Mouse (Mus musculus) CH12.LX (cell line): ENCODE results near the gene Slc26a1. TPM values are rescaled to one million over a fixed set of nuclear protein-coding genes. Genes with fewer than 3 reads are reported as not detected.

ENCODE experiments used
- DNase-seq: peaks from one replicate; pipeline ENCODE4 v3.0.0-alpha.2; 2013; ENCODE audit errors: extremely low read depth
- H3K27ac ChIP-seq: 2 replicates; pipeline ENCODE4 v1.5.1; 2012; ENCODE audit warnings: low read depth, mild to moderate bottlenecking, control low read depth, moderate library complexity; ENCODE audit not compliant: insufficient read depth
- H3K27me3 ChIP-seq: replicated peaks from 2 replicates; pipeline ENCODE3; 2012; ENCODE audit warnings: inconsistent platforms
- H3K36me3 ChIP-seq, 2 experiments: replicated peaks in 1 of 2; 2 replicates each; pipeline versions ENCODE3 to v1.6.1; 2012; ENCODE audit warnings: inconsistent platforms in 1 of 2, low read length in 1 of 2, mild to moderate bottlenecking in 1 of 2, mixed read lengths in 1 of 2, moderate library complexity in 1 of 2; ENCODE audit not compliant: control insufficient read depth in 1 of 2, insufficient read depth in 1 of 2
- H3K4me1 ChIP-seq, 2 experiments: 2 replicates each; pipeline ENCODE4 v1.6.1; 2012; ENCODE audit warnings: inconsistent platforms in 1 of 2, moderate library complexity in 1 of 2; ENCODE audit not compliant: insufficient read depth in 2 of 2, control insufficient read depth in 1 of 2
- H3K4me2 ChIP-seq: 2 replicates; pipeline ENCODE4 v1.6.1; 2012; ENCODE audit warnings: low read depth, mild to moderate bottlenecking, control low read depth; ENCODE audit not compliant: poor library complexity, insufficient read depth, severe bottlenecking
- H3K4me3 ChIP-seq, 3 experiments: fragments of 150-350 bp in 1 of 3; sonication (generic) in 1 of 3; replicated peaks in 1 of 3; 2 replicates each; pipeline versions ENCODE3 to v1.5.1; 2011 to 2012; ENCODE audit warnings: low read depth in 2 of 3, low read length in 2 of 3, mild to moderate bottlenecking in 2 of 3, moderate library complexity in 2 of 3, control low read depth in 1 of 3, improper control_type of control experiment in 1 of 3, inconsistent platforms in 1 of 3, mixed read lengths in 1 of 3; ENCODE audit not compliant: poor library complexity in 1 of 3
- H3K79me2 ChIP-seq: replicated peaks from 2 replicates; pipeline ENCODE4 v1.6.1; 2012; ENCODE audit warnings: mild to moderate bottlenecking, moderate library complexity; ENCODE audit not compliant: control insufficient read depth, poor library complexity, insufficient read depth, severe bottlenecking; ENCODE audit errors: extremely low read depth
- H3K9ac ChIP-seq: 2 replicates; pipeline ENCODE4 v1.6.1; 2012; ENCODE audit warnings: low read depth, mild to moderate bottlenecking, control low read depth, moderate library complexity; ENCODE audit not compliant: insufficient read depth
- H3K9me3 ChIP-seq: replicated peaks from 2 replicates; pipeline ENCODE3; 2012; ENCODE audit warnings: low read length, inconsistent platforms, mixed read lengths
- CHD2 ChIP-seq: IDR thresholded peaks from 2 replicates; pipeline ENCODE4 v1.6.1; 2011; ENCODE audit warnings: low read length, improper control_type of control experiment
- CTCF ChIP-seq, 2 experiments: IDR thresholded peaks in 1 of 2; conservative IDR thresholded peaks in 1 of 2; 2 replicates each; pipeline ENCODE4 v1.5.1; 2011 to 2012; ENCODE audit warnings: low read depth in 2 of 2, low read length in 2 of 2, improper control_type of control experiment in 1 of 2, inconsistent platforms in 1 of 2, mild to moderate bottlenecking in 1 of 2, moderate library complexity in 1 of 2
- ELF1 ChIP-seq: IDR thresholded peaks from 2 replicates; pipeline ENCODE4 v1.6.1; 2014; ENCODE audit warnings: low read depth, mild to moderate bottlenecking, inconsistent platforms, low read length, improper control_type of control experiment
- GABPA ChIP-seq: IDR thresholded peaks from 2 replicates; pipeline ENCODE4 v1.6.1; 2012; ENCODE audit warnings: low read depth, low read length, improper control_type of control experiment, inconsistent platforms; ENCODE audit not compliant: insufficient replicate concordance
- IRF4 ChIP-seq: IDR thresholded peaks from 2 replicates; pipeline ENCODE4 v1.6.1; 2014; ENCODE audit warnings: low read depth, mild to moderate bottlenecking, inconsistent platforms, low read length, improper control_type of control experiment
- JUN ChIP-seq: IDR thresholded peaks from 2 replicates; pipeline ENCODE4 v1.6.1; 2011; ENCODE audit warnings: low read depth, mild to moderate bottlenecking, low read length, improper control_type of control experiment, moderate library complexity; ENCODE audit not compliant: insufficient read depth
- JUND ChIP-seq: conservative IDR thresholded peaks from 2 replicates; pipeline ENCODE4 v1.6.1; 2011; ENCODE audit warnings: low read depth, low read length, improper control_type of control experiment
- MAX ChIP-seq: IDR thresholded peaks from 2 replicates; pipeline ENCODE4 v1.6.1; 2011; ENCODE audit warnings: low read length, improper control_type of control experiment
- MAZ ChIP-seq: IDR thresholded peaks from 2 replicates; pipeline ENCODE4 v1.6.1; 2012; ENCODE audit warnings: low read depth, mild to moderate bottlenecking, inconsistent platforms, low read length, improper control_type of control experiment, moderate library complexity
- NRF1 ChIP-seq: IDR thresholded peaks from 2 replicates; pipeline ENCODE4 v1.6.1; 2014; ENCODE audit warnings: low read depth, mild to moderate bottlenecking, inconsistent platforms, low read length, improper control_type of control experiment, moderate library complexity
- POLR2AphosphoS2 ChIP-seq: IDR thresholded peaks from 2 replicates; pipeline ENCODE4 v1.6.1; 2011; ENCODE audit warnings: low read depth, low read length, improper control_type of control experiment
- RAD21 ChIP-seq: IDR thresholded peaks from 2 replicates; pipeline ENCODE4 v1.6.1; 2011; ENCODE audit warnings: low read depth, mild to moderate bottlenecking, low read length, improper control_type of control experiment, moderate library complexity
- RCOR1 ChIP-seq: conservative IDR thresholded peaks from 2 replicates; pipeline ENCODE4 v1.6.1; 2012; ENCODE audit warnings: low read depth, mild to moderate bottlenecking, inconsistent platforms, low read length, improper control_type of control experiment
- SIN3A ChIP-seq: IDR thresholded peaks from 2 replicates; pipeline ENCODE4 v1.6.1; 2012; ENCODE audit warnings: low read length, improper control_type of control experiment, inconsistent platforms
- SMC3 ChIP-seq: IDR thresholded peaks from 2 replicates; pipeline ENCODE4 v1.6.1; 2011; ENCODE audit warnings: low read depth, low read length, improper control_type of control experiment
- TCF12 ChIP-seq: IDR thresholded peaks from 2 replicates; pipeline ENCODE4 v1.6.1; 2014; ENCODE audit warnings: low read depth, mild to moderate bottlenecking, inconsistent platforms, low read length, improper control_type of control experiment
- UBTF ChIP-seq: IDR thresholded peaks from 2 replicates; pipeline ENCODE4 v1.6.1; 2012; ENCODE audit warnings: low read depth, mild to moderate bottlenecking, inconsistent platforms, low read length, improper control_type of control experiment, moderate library complexity
- USF2 ChIP-seq: conservative IDR thresholded peaks from 2 replicates; pipeline ENCODE4 v1.6.1; 2011; ENCODE audit warnings: low read depth, low read length, improper control_type of control experiment
- ZMIZ1 ChIP-seq: IDR thresholded peaks from 2 replicates; pipeline ENCODE4 v1.6.1; 2012; ENCODE audit warnings: low read depth, mild to moderate bottlenecking, inconsistent platforms, low read length, improper control_type of control experiment
- ZNF384 ChIP-seq: IDR thresholded peaks from 2 replicates; pipeline ENCODE4 v1.6.1; 2012; ENCODE audit warnings: low read depth, low read length, improper control_type of control experiment, inconsistent platforms
- dilution Hi-C: fragments of 300-500 bp; cut with MboI; formaldehyde crosslinking; loops from 2 replicates; pipeline ENCODE4 v1.14.3; 2020; ENCODE audit warnings: low sequenced_read_pairs; ENCODE audit not compliant: extremely low pct_unique_long_range_greater_than_20kb, extremely low pct_ligation_motif_present
- in situ Hi-C: fragments of 300-500 bp; cut with MboI; formaldehyde crosslinking; loops from 3 replicates; pipeline ENCODE4 v1.14.3; 2019; ENCODE audit warnings: low sequenced_read_pairs, low pct_ligation_motif_present, low pct_unique_long_range_greater_than_20kb, mixed read lengths
- polyA plus RNA-seq: library from polyadenylated mRNA; unstranded; fragments of >175 nt; gene quantifications from 2 replicates; pipeline ENCODE4 v1.2.1, GENCODE M21; 2012; ENCODE audit warnings: low read depth; ENCODE audit not compliant: insufficient read length
- total RNA-seq, 2 experiments: library from RNA; depleted of rRNA; stranded (reverse); fragments of 300-350 nt in 1 of 2; fragments of >200 nt in 1 of 2; gene quantifications; 2 replicates each; pipeline ENCODE4 v1.2.3; 2012 to 2014

The Slc26a1 gene
- total and polyA plus RNA-seq, 3 experiments = 0.07 to 0.08 TPM; not detected in 1

DNA sequence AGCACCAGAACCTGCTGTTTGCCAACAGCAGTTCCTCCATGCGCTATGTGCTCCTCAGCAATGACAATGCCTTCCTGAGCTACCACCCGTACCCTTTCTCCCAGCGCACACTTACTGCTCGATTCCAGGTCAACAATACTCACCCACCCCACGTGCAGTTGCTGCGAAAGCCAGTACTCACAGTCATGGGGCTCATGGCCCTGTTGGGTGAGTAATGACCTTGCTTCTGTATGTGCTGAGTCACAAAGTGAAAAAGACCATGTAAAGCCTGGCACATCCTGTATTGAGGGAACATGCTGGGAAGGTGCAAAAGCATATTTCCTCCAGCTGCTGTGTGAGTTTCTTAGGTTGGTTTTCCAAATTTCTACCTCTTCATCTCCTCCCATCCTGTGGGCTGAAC lies 5.5 kb upstream of the Slc26a1 start:
- Histone ChIP-seq H3K79me2 (no peaks in the 10 kb centered on the region), H3K36me3 (peaks cover 5 to 59% of the 10 kb centered on the region in 2 experiments), H3K9me3 (no peaks in the 10 kb centered on the region), H3K27ac (no peak overlapping the region), H3K27me3 (no peaks in the 10 kb centered on the region), H3K4me2 (no peak overlapping the region), H3K4me3 (no peak overlapping the region), H3K4me1 (no peaks in the 10 kb centered on the region), H3K9ac (no peak overlapping the region)
- in situ Hi-C loops (no loop called here), dilution Hi-C loops (no loop called here)
- TF ChIP-seq SIN3A (no peak), CHD2 (no peak), JUN (no peak), RCOR1 (no peak), MAX (no peak), MAZ (no peak), JUND (no peak), ZNF384 (no peak), UBTF (no peak), TCF12 (no peak), ELF1 (no peak), SMC3 (no peak), USF2 (no peak), ZMIZ1 (no peak), POLR2AphosphoS2 (no peak), GABPA (no peak), IRF4 (no peak), NRF1 (no peak)
- DNase-seq = no peak

DNA sequence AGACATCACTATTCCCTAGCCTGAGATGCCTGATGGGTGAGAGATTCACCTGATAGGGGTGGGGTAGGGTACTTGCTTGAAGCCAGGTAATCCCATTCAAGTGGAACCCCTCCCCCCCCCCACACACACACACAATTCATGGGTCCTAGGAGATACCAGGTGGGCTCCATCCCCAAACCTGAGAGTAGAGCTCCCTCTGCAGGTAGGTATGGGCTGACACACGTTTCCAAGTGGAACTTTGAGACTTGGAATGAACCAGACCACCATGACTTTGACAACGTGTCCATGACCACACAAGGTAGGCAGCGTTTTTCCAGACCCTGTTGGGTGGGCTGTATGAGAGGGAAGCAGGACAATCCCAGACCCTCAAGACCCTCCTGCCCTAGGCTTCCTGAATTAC lies 4.5 kb upstream of the Slc26a1 start:
- TF ChIP-seq CTCF (conservative IDR thresholded peaks at IDR 0.05 in 1 of 2, IDR thresholded peaks at IDR 0.05 in 1 of 2; ENCODE audit: low read depth in 2 of 2, low read length in 2 of 2) = peak in 1 of 2 experiments; percentile 60; a peak in 2 of 4 replicates
- TF ChIP-seq CHD2 = no peak
- TF ChIP-seq RAD21 = peak; percentile 49
- TF ChIP-seq, all 38 proteins: peak for 2
- dilution Hi-C loops = no loop called here
- Histone ChIP-seq H3K27me3 (no peaks in the 10 kb centered on the region), H3K79me2 (no peaks in the 10 kb centered on the region), H3K4me3 (no peak overlapping the region), H3K36me3 (peaks cover 5 to 60% of the 10 kb centered on the region in 2 experiments), H3K4me2 (no peak overlapping the region), H3K4me1 (no peaks in the 10 kb centered on the region), H3K9me3 (no peaks in the 10 kb centered on the region), H3K9ac (no peak overlapping the region), H3K27ac (no peak overlapping the region)
- no peak for DNase-seq
- in situ Hi-C loops = no loop called here
